Mouse (Mus musculus) hindbrain, embryonic 14.5 days (tissue): ENCODE measurements around the gene Vsig10. TPM values are rescaled to one million over a fixed set of nuclear protein-coding genes. Genes with fewer than 3 reads are reported as not detected.
"Not testable (repeated sequence)": the region's sequence is repeated elsewhere in the genome, so short reads cannot be mapped to it uniquely, and the experiment has no call there.

ENCODE experiments used
- ATAC-seq: fragments of 200-750 bp; cut with Nextera tagmentation; 2 replicates; pipeline ENCODE4 v1.8.0; 2017; ENCODE audit warnings: moderate number of reproducible peaks, mild to moderate bottlenecking, moderate TSS enrichment, moderate library complexity; ENCODE audit not compliant: low FRiP score
- DNase-seq: peaks from one replicate; pipeline ENCODE4 v3.0.0-alpha.2; 2015; ENCODE audit warnings: low spot score
- H3K27ac ChIP-seq: fragments of 300-500 bp; sonication (generic); 2 replicates; pipeline ENCODE4 v1.5.1; 2014; ENCODE audit warnings: mild to moderate bottlenecking, moderate library complexity
- H3K27me3 ChIP-seq: fragments of 300-500 bp; sonication (generic); 2 replicates; pipeline ENCODE4 v1.6.1; 2014; ENCODE audit warnings: mild to moderate bottlenecking, low read length, mixed read lengths; ENCODE audit not compliant: control insufficient read depth, insufficient read depth
- H3K36me3 ChIP-seq: fragments of 300-500 bp; sonication (generic); replicated peaks from 2 replicates; pipeline ENCODE4 v1.6.1; 2014; ENCODE audit not compliant: control insufficient read depth, insufficient read depth
- H3K4me1 ChIP-seq: fragments of 300-500 bp; sonication (generic); replicated peaks from 2 replicates; pipeline ENCODE4 v1.6.1; 2014; ENCODE audit warnings: antibody characterized with exemption, low read length, mixed read lengths; ENCODE audit not compliant: control insufficient read depth, insufficient read depth
- H3K4me2 ChIP-seq: fragments of 300-500 bp; sonication (generic); replicated peaks from 2 replicates; pipeline ENCODE4 v1.6.1; 2014; ENCODE audit warnings: mild to moderate bottlenecking, moderate library complexity
- H3K4me3 ChIP-seq: fragments of 300-500 bp; sonication (generic); replicated peaks from 2 replicates; pipeline ENCODE4 v1.5.1; 2014; ENCODE audit warnings: mild to moderate bottlenecking, low read length
- H3K9ac ChIP-seq: fragments of 300-500 bp; sonication (generic); 2 replicates; pipeline ENCODE4 v1.6.1; 2014
- H3K9me3 ChIP-seq: fragments of 300-500 bp; sonication (generic); 2 replicates; pipeline ENCODE4 v1.6.1; 2016; ENCODE audit warnings: low read length; ENCODE audit not compliant: control insufficient read depth
- WGBS: fragments of 180-500 bp; shearing (Covaris S2); extraction: QIAGEN DNeasy Blood & Tissue Kit; methylation state at CpG from one replicate; pipeline ENCODE4 v1.1.7; 2014; 5-methylcytosine and 5-hydroxymethylcytosine counted together
- polyA plus RNA-seq: library from polyadenylated mRNA; unstranded; fragments of >200 nt; fragmentation: Nextera tagmentation; extraction: Ambion mirVana; gene quantifications from 2 replicates; pipeline ENCODE4 v1.2.1, GENCODE M21; 2014

The Vsig10 gene
- polyA plus RNA-seq, 1 experiment from 2014 or later: 0.75 TPM

- Histone ChIP-seq H3K4me2 (no peak overlapping the region), H3K9me3 (no peaks in the 10 kb centered on the region), H3K36me3 (peaks cover 48% of the 10 kb centered on the region), H3K4me1 (peaks cover 32% of the 10 kb centered on the region), H3K27ac (no peak overlapping the region), H3K27me3 (no peaks in the 10 kb centered on the region), H3K9ac (no peak overlapping the region), H3K4me3 (no peak overlapping the region)
- DNase-seq (no peak), ATAC-seq (no peak)
- WGBS: 57% methylated on average over 15 of the region's 15 CpGs
Observed at GRCm38 (mm10) chr5:117363066-117363782, 44.3 kb downstream of the Vsig10 start.

GRCm38 (mm10) chr5:117364821-117365220 is 45.9 kb downstream of the Vsig10 start:
- H3K4me3 ChIP-seq: no peak overlapping the region
- DNase-seq: no peak
- no peaks in the 10 kb centered on the region for H3K27me3 ChIP-seq
- no peaks in the 10 kb centered on the region for H3K9me3 ChIP-seq
- ATAC-seq: no peak
- H3K9ac ChIP-seq: no peak overlapping the region
- no peak overlapping the region for H3K27ac ChIP-seq
- H3K4me1 ChIP-seq: peaks cover 16% of the 10 kb centered on the region
- H3K4me2 ChIP-seq: no peak overlapping the region
- WGBS: 86% methylated on average over 3 of the region's 3 CpGs
- peaks cover 64% of the 10 kb centered on the region for H3K36me3 ChIP-seq

- H3K4me3 ChIP-seq: no peak overlapping the region
- H3K36me3 ChIP-seq: peaks cover 76% of the 10 kb centered on the region
- peaks cover 3% of the 10 kb centered on the region for H3K4me1 ChIP-seq
- H3K4me2 ChIP-seq: no peak overlapping the region
- H3K27ac ChIP-seq: no peak overlapping the region
- no peak for DNase-seq
- 90% methylated on average over 13 of the region's 13 CpGs for WGBS
- no peaks in the 10 kb centered on the region for H3K27me3 ChIP-seq
- H3K9me3 ChIP-seq: no peaks in the 10 kb centered on the region
- no peak for ATAC-seq
- no peak overlapping the region for H3K9ac ChIP-seq
Observed at GRCm38 (mm10) chr5:117365904-117366561, 47.1 kb downstream of the Vsig10 start.

- Histone ChIP-seq H3K9me3 (no peaks in the 10 kb centered on the region), H3K36me3 (peaks cover 88% of the 10 kb centered on the region), H3K4me2 (no peak overlapping the region), H3K4me1 (no peaks in the 10 kb centered on the region), H3K9ac (no peak overlapping the region), H3K27ac (no peak overlapping the region), H3K4me3 (no peak overlapping the region), H3K27me3 (no peaks in the 10 kb centered on the region)
- DNase-seq (no peak), ATAC-seq (no peak)
- 48% methylated on average over 8 of the region's 8 CpGs for WGBS
Observed at GRCm38 (mm10) chr5:117367206-117367605, 48.3 kb downstream of the Vsig10 start.

- no peak overlapping the region for H3K9ac ChIP-seq
- WGBS: 88% methylated on average over 10 of the region's 10 CpGs
- H3K27ac ChIP-seq: no peak overlapping the region
- H3K9me3 ChIP-seq: no peaks in the 10 kb centered on the region
- ATAC-seq (no peak), DNase-seq (no peak)
- no peak overlapping the region for H3K4me3 ChIP-seq
- no peaks in the 10 kb centered on the region for H3K27me3 ChIP-seq
- no peaks in the 10 kb centered on the region for H3K4me1 ChIP-seq
- H3K4me2 ChIP-seq: no peak overlapping the region
- H3K36me3 ChIP-seq: peaks cover 99% of the 10 kb centered on the region
Observed at GRCm38 (mm10) chr5:117370592-117370991, 51.7 kb downstream of the Vsig10 start.

- no peak for ATAC-seq
Observed at GRCm38 (mm10) chr5:117373418-117373817, 54.5 kb downstream of the Vsig10 start.

GRCm38 (mm10) chr5:117374372-117375049 is 55.6 kb downstream of the Vsig10 start:
- 93% methylated on average over 7 of the region's 7 CpGs for WGBS
- no peak overlapping the region for H3K9ac ChIP-seq
- ATAC-seq (no peak), DNase-seq (no peak)
- H3K4me2 ChIP-seq: no peak overlapping the region
- no peak overlapping the region for H3K4me3 ChIP-seq
- H3K9me3 ChIP-seq: no peaks in the 10 kb centered on the region
- H3K36me3 ChIP-seq: peaks cover 96% of the 10 kb centered on the region
- no peak overlapping the region for H3K27ac ChIP-seq
- H3K4me1 ChIP-seq: no peaks in the 10 kb centered on the region
- no peaks in the 10 kb centered on the region for H3K27me3 ChIP-seq

More at GRCm38 (mm10) chr5:117373418-117373817, 54.5 kb downstream of the Vsig10 start:
- DNase-seq: no peak
- WGBS: 93% methylated on average over 9 of the region's 9 CpGs
- Histone ChIP-seq H3K9ac (no peak overlapping the region), H3K9me3 (no peaks in the 10 kb centered on the region), H3K4me3 (no peak overlapping the region), H3K36me3 (peaks cover 96% of the 10 kb centered on the region), H3K4me2 (no peak overlapping the region), H3K27ac (no peak overlapping the region), H3K4me1 (no peaks in the 10 kb centered on the region), H3K27me3 (no peaks in the 10 kb centered on the region)

GRCm38 (mm10) chr5:117376331-117376761 is 57.5 kb downstream of the Vsig10 start:
- Histone ChIP-seq H3K4me1 (no peaks in the 10 kb centered on the region), H3K27ac (no peak overlapping the region), H3K36me3 (peaks cover 95% of the 10 kb centered on the region), H3K9me3 (no peaks in the 10 kb centered on the region), H3K27me3 (no peaks in the 10 kb centered on the region), H3K4me3 (no peak overlapping the region), H3K4me2 (no peak overlapping the region), H3K9ac (no peak overlapping the region)
- ATAC-seq (no peak), DNase-seq (no peak)
- WGBS: 80% methylated on average over 11 of the region's 11 CpGs

- ATAC-seq, DNase-seq, H3K9me3 ChIP-seq, H3K27me3 ChIP-seq, H3K4me1 ChIP-seq, H3K27ac ChIP-seq, H3K4me3 ChIP-seq, H3K4me2 ChIP-seq, H3K9ac ChIP-seq: not testable (repeated sequence)
- WGBS: 93% methylated on average over 14 of the region's 14 CpGs
- H3K36me3 ChIP-seq: peaks cover 95% of the 10 kb centered on the region
Observed at GRCm38 (mm10) chr5:117377731-117378130, 58.8 kb downstream of the Vsig10 start.
